Mouse (Mus musculus) skeletal muscle tissue, postnatal 0 days (tissue): ENCODE results near the gene Cd276. TPM values are rescaled to one million over a fixed set of nuclear protein-coding genes. Genes with fewer than 3 reads are reported as not detected.

Source experiments
- polyA plus RNA-seq: library from polyadenylated mRNA; unstranded; fragments of >200 nt; fragmentation: Nextera tagmentation; extraction: Ambion mirVana; gene quantifications from 2 replicates; pipeline ENCODE4 v1.2.1, GENCODE M21; 2015

The Cd276 gene
- polyA plus RNA-seq: 13.6 and 18.0 TPM in 2 replicates

DNA sequence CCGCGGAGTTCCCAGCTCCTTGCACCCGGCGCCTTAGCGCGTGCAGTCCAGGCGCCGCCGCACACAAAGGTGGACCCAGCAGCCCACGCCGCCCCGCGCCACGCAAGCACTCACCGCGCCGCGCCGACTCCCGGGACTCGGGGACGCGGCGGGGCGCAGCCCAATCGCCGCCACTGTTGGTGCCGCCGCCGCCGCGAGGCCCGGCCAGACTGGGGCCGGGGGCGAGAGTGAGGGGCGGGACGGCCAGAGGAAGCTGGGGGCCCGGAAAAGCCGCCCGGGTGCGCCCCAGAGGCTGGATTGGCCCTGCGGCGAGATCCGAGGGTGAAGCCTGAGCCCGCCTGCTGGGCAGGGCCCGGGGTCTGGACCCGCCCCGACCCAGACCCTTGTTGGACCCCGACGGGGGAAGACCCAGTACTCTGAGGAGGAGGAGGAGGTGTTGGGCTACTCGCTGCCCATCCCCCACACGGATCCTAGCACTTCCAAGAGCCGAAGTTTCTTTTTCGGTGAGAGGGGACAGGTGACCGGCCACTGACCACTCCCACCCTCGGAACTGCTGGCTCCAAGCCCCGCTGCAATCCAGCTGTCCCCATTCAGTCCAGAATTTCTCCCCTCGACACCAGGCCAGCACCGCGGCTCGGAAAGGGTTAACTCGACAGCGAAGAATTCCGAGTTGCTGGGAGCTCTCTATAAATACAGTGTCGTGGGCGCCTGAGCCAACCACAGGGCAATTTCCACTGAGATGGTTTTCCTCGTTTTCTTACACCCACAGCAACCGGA lies at the start of gene Cd276:
TSS of gene Cd276 (minus strand) at position 530 of the 777 bp plus-strand sequence.

DNA sequence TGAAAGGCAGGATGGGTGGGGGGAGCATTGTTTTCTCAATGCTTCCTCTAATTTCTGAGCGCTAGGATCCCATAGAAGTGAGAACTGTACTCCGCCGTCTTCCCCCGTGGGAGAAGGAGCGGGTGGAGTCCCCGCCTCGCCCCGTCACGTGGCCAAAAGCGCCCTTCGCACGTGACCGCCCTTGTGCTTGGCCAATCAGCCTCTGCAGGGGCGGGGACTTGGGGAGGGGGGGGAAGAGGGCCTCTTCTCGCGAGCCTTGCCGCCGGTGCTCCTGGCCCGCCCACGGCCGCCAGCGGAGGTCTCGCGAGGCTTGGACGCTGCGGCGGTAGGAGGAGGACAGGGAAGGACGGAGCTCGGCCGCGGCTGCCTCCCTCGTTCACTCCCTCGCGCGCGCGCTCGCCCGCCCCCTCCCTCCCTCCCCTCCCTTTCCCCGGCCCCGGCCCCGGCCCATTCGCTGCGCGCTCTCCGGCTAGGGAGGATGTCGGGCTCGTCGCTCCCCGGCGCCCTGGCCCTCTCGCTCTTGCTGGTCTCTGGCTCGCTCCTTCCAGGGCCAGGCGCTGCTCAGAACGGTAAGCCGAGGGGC lies 26.8 kb upstream of the Cd276 start, which contains the start of gene Nptn:
TSS of gene Nptn (plus strand) at position 283 of the 583 bp plus-strand sequence.

DNA sequence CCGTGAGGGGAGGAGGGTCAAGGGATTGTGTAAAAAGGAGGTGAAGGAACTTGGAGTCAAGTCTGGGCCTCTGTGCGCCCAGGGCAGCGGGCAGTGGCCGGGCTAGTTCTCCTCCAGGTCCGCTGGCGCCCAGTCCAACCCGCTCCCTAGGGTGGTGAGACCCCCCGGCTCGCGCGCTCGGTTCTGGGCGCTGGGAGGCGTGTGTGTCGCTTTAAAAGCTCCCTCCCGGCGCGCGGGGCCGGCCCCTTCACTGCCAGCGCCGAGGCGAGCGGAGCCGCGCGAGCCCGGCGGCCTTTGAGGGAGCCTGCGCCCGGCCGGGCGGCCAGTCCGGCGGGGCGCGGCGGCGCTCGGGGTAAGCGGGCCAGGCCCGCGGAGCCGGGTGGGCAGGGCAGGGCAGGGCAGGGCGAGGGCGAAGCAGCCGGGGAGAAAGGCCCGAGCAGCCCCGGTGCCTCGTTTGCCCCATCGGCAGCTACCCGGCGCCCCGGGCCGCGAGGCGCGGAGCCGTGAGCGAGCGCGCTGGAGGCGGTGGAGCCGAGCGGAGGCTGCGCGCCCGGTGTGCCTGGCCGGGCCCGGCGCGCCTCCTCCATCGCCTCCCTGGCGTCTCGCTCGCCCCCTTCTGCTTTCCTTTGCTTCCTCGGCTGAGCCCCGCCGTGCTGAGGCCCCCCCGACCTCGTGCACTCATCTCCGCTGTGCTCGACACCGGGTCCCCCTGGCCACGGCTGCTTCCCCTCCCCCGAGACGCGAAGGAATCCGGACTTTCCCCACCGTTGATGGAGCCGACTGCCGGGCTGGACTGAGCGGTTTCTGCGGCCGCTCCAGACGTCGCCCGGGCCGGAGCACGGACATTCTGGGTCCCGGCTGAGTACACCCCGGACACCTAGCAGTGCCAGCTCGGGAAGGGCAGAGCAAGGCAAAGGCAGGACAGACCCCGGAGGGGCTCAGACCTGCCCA lies 67.1 kb downstream of the Cd276 start, which contains the start of gene Insyn1:
TSS of gene Insyn1 (plus strand) at position 753 of the 951 bp plus-strand sequence.

Other genes starting within 250 kb of the Cd276 start
- gene Loxl1, start 242.3 kb downstream of the Cd276 start, polyA plus RNA-seq: 50.3 and 80.0 TPM in 2 replicates
- gene Tbc1d21, start 185.0 kb downstream of the Cd276 start, polyA plus RNA-seq: 0.17 TPM in 1 of 2 replicates, not detected in the other
- gene Insyn1, start 66.8 kb downstream of the Cd276 start, polyA plus RNA-seq: 0.44 and 0.90 TPM in 2 replicates
- gene Nptn, start 26.8 kb upstream of the Cd276 start, polyA plus RNA-seq: 59.7 and 67.7 TPM in 2 replicates
- gene Rec114, start 188.5 kb upstream of the Cd276 start, polyA plus RNA-seq: 0.77 and 0.85 TPM in 2 replicates